Mouse (Mus musculus): ENCODE data around the gene Uhmk1.
"Not testable (repeated sequence)": the region's sequence is repeated elsewhere in the genome, so short reads cannot be mapped to it uniquely, and the experiment has no call there.

Uhmk1 gene

DNA sequence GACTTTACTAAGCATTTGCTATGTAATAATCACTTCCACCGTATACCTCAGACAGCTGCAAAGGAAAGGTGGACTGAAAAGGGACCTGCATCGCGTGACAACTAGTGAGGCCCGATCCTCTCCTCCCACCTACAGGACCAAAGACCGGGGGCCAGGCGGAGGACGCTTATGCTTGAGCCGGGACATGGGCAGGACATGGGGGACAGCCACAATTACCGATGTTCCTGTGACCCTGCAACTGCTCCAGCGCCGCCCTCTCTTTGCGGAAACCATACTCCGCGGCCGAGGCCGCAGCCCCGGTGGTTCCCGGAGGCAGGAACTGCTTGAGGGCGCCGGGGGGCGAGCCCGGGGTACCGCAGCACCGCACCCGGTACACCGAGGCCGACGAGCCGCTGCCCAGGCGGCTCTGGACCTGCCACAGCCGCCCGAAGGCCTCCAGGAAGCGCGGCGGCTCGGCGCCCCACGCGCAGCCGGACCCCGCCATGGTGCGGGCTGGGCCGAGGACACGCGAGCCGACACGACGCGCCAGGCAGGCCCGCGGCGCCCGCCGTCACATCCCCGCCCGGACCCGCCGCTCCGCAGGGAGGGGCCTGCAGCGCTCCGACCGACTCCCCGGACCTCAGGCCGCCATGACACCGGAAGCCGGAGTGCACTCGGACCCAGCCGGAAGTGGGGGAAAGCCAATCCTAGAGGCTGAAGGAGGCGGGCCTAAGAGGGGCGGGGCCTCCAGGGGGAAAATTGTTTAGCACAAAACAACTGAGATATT lies at the start of gene Uhmk1:
TSS of gene Uhmk1 (minus strand) at position 641 of the 766 bp plus-strand sequence.
- in situ Hi-C loops (cut with MboI, MseI) = loop anchor here (25.0 kb wide), 1 partner anchor 622 kb away; no protein-coding TSS in a partner anchor

- in situ Hi-C loops (cut with MboI, MseI) = no loop called here
Measured at GRCm38 (mm10) chr1:170255560-170255910, 40.3 kb upstream of the Uhmk1 start.

DNA sequence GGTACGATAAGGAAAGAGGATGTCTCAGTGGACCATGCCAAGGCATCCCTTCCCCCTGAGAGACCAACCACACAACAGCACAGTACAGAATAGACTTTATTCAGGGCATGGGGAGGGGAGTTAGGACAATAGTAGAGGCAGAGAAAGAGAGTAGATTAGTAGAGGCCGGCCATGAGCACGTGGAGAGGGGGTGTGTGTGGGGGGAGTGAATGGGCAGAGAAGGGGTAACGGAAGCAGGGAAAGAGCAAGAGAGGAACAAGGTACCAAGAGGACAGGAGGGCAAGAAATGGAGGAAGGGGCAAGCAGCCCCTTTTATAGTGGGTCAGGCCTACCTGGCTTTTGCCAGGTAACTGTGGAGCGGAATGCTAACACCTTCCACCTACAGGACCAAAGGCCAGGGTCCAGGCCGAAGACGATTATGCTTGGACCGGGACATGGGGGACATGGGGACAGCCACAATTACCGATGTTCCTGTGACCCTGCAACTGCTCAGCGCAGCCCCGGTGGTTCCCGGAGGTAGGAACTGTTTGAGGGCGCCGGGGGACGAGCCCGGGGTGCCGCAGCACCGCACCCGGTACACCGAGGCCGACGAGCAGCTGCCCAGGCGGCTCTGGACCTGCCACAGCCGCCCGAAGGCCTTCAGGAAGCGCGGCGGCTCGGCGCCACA lies 39.8 kb upstream of the Uhmk1 start:
- in situ Hi-C loops (cut with MboI, MseI) = no loop called here

- in situ Hi-C loops (cut with MboI, MseI) = no loop called here
Measured at GRCm38 (mm10) chr1:170245016-170245415, 29.8 kb upstream of the Uhmk1 start.

DNA sequence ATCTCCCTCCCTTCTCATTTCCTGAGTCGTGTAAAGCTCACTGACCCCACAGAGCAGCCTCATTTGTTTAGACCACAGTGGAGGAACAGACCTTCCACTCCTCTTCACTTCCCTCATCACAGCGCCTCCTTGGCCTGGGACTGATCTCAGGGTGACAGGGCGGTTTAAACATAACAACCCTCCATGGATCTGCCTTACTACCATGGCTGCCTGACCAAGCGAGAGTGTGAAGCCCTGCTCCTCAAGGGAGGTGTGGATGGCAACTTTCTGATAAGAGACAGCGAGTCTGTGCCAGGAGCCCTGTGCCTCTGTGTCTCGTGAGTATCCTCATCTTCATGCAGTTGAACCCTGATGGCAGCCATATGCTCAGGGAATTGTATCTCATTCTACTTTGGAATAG lies 17.5 kb upstream of the Uhmk1 start, which contains the start of gene Sh2d1b2:
TSS of gene Sh2d1b2 (plus strand) at position 62 of the 400 bp plus-strand sequence.
- in situ Hi-C loops (cut with MboI, MseI) = not testable (repeated sequence)

DNA sequence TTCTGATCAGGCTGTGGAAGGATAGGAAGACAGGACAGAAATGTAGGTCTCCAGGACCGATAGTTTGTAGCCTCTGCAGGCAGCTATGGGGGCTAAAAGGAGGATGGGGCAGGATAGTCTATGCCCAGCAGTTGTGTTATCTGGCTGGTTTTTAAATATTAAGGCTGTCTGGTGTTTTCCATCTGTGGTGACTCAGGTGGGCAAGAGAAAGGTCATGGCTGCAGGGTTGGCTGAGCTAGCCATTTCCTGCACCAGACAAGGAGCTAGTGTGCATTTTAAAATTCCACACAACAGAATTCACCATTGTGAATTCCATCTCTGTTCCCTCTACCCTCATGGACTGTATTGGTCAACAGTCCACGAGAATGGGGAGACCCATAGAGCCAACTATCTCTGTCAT lies 8.1 kb upstream of the Uhmk1 start:
- in situ Hi-C loops (cut with MboI, MseI) = loop anchor here (5.0 to 25.0 kb wide), 2 partner anchors 389 to 614 kb away; no protein-coding TSS in a partner anchor

DNA sequence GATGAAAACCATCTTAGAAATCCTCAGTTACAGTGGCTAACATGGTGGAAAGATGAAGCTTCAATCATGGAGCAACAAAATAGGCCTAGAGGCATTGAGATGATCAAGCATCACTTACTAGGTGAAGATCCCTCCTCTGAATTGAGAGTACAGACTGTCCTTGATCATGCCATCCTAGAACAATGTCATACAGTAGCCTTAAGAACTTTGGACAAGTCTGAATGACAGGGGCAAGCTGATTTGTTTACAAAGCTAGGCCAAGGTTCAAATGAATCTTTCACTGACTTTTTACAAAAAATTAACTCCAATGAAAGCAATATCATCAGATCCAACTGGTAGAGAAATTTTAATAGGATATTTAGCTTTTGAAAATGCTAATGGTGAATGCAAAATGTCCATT lies 5.2 kb upstream of the Uhmk1 start:
- in situ Hi-C loops (cut with MboI, MseI) = loop anchor here (5.0 to 25.0 kb wide), 2 partner anchors 392 to 617 kb away; no protein-coding TSS in a partner anchor

DNA sequence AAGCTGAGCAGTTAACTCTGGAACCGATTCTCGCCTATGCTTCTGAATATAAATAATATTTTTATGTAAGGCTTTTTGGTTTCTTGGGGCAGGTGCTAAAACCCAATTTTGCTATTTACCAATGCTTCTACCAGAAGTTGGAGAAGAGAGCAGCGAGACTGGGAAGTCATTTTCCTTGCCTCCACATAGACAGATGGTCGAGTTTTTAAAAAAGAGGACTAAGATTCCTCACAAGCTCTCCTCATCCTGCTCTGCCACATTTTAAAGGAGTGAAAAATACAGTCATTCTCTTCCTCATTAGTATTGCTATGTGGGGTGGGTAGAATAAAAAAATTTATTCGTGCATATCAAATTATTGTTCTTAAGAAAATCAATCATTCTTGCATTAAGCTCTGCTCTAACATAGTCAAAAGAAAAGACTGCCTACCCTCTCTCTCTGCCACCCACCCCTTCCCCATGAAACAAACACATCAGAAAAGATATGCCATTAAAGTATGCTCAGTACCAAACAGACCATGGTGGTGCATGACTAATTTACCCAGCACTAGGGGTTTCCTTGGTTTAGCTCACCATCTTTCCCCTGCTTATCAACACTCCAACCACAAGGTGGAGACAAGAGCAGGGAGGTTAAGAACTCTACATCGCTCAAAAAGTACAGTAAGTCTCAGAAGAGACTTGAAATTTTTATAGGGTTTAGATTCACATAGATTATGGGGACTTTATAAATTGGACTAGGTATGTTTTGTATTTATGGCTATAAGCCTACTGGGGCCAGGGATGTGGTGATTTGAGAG lies 3.1 kb upstream of the Uhmk1 start:
- in situ Hi-C loops (cut with MboI, MseI) = loop anchor here (25.0 kb wide), 1 partner anchor 619 kb away; no protein-coding TSS in a partner anchor

GRCm38 (mm10) chr1:170215590-170215989 lies 393 bp upstream of the Uhmk1 start:
- in situ Hi-C loops (cut with MboI, MseI) = loop anchor here (25.0 kb wide), 1 partner anchor 622 kb away; no protein-coding TSS in a partner anchor

DNA sequence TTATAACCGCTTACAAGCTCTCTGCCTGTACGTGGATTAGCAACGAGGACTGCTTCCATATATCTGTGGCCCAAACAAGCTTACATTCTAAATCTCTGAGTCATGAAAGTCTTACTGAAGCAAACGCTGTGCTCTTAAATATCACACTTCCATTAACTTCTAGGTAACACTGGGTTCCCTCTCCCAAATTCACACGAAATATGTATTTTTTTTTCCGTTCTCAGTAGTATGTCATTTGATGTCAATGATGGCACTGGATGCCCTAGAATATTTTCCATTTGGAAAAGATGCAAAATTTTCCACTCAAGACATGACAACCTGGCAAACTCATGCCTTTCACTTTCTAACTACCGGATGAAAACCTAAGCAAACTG lies 827 bp downstream of the Uhmk1 start:
- in situ Hi-C loops (cut with MboI, MseI) = loop anchor here (25.0 kb wide), 1 partner anchor 623 kb away; no protein-coding TSS in a partner anchor

- in situ Hi-C loops (cut with MboI, MseI) = loop anchor here (25.0 kb wide), 1 partner anchor 624 kb away; no protein-coding TSS in a partner anchor
Measured at GRCm38 (mm10) chr1:170213181-170213879, 1.9 kb downstream of the Uhmk1 start.

DNA sequence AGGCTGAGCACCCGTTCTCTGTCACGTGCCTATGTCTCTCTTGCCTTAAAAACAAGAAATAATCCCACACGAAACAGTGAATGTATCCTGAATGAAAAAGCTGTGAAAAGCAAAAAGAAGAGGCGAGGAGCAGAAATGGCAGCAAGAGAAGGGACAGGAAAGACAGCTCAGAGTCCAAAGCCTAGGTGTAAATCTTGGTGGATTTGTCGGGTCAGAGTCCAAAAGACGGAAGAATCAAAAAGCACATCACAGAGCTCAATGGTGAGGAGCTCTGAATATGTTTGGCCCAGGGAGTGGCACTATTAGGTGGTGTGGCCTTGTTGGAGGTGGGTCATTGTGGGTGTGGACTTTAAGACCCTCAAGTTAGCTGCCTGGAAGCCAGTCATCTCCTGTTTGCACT lies 8.8 kb downstream of the Uhmk1 start:
- in situ Hi-C loops (cut with MboI, MseI) = loop anchor here (25.0 kb wide), 1 partner anchor 631 kb away; no protein-coding TSS in a partner anchor

DNA sequence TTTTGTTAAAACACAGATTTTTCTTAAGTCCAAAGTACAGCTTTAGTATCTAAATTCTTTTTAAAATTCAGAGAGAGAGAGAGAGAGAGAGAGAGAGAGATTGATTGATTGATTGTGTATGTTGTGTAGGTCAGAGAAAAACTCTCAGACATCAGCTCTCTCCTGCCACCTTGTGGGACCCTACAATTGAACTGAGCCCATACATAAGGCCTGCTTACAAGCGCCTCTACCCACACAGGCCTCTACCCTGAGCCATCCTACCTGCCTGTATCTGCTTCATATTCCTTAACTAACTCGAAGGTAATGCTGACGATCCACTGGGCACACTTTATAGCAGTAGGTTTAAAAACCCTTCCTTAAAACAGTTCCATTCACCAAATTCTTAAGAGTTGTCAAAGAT lies 14.8 kb downstream of the Uhmk1 start:
- in situ Hi-C loops (cut with MboI, MseI) = loop anchor here (25.0 kb wide), 1 partner anchor 637 kb away; no protein-coding TSS in a partner anchor

GRCm38 (mm10) chr1:170196211-170196610 lies 19.0 kb downstream of the Uhmk1 start:
- in situ Hi-C loops (cut with MboI, MseI) = loop anchor here (5.0 kb wide), 1 partner anchor 39 kb away; no protein-coding TSS in a partner anchor

GRCm38 (mm10) chr1:170191925-170192324 lies 23.3 kb downstream of the Uhmk1 start:
- in situ Hi-C loops (cut with MboI, MseI) = no loop called here

- in situ Hi-C loops (cut with MboI, MseI) = no loop called here
Measured at GRCm38 (mm10) chr1:170190225-170190624, 25.0 kb downstream of the Uhmk1 start.

DNA sequence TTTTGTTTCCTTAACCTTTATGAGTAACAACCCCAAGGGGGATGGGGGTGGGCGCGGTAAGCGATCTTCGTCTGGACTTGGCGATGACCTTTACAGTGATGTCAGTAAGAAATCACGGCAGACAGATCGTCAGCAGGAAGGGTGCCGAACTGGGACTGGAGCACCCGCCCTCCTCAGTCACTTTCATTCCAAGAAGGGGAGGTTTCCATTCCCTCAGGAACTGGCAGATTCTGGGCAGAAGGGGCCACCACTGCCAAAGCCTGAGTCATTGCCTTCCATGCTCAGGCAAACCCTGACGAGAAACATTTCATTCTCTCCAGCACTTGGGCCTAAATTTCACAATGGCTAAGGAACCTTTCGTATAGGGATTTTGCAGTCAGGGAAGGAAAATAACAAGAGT lies 26.6 kb downstream of the Uhmk1 start:
- in situ Hi-C loops (cut with MboI, MseI) = no loop called here

DNA sequence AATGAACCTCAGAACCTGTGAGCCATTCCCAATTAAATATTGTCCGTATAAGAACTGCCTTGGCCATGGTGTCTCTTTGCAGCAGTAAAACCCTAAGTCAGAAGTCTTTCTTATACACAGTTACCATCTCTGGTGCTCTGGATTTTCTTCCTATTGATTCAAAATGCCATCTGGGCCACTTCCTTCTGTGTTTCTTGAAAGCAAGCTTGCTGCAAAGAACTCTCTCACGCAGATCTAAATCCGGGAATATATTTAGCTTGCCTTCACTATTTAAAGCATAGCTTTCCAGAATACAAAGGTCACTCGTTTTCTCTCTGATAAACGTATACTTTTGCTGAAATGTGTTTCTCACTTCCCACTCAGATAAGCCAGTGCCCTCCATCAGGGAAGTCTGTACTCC lies 28.7 kb downstream of the Uhmk1 start:
- in situ Hi-C loops (cut with MboI, MseI) = no loop called here

DNA sequence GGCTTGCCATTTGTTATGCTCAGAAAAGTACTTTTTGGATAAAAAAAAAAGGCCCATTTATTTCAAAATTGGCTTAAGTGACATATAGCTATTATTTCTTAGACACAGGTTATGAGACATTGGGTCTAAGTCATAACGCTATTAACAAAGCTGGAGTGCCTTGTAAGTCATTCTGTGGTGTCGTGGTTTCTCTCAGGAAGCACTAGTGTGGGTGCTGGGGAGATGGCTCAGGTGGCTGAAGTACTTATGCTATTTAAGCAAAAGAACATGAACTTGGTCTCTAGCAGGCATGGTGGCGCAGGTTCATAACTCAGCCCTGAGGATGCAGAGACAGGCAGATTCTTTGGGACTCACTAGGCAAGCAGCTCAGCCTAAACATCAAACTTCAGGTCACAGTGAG lies 30.1 kb downstream of the Uhmk1 start:
- in situ Hi-C loops (cut with MboI, MseI) = no loop called here

GRCm38 (mm10) chr1:170182706-170183105 lies 32.5 kb downstream of the Uhmk1 start:
- in situ Hi-C loops (cut with MboI, MseI) = no loop called here

- in situ Hi-C loops (cut with MboI, MseI) = no loop called here
Measured at GRCm38 (mm10) chr1:170176661-170177239, 38.4 kb downstream of the Uhmk1 start.
